Mouse (Mus musculus) lung, adult 2 months (tissue): ENCODE data around the gene Itprid1.

Experiments used
- CTCF ChIP-seq: fragments of 200-500 bp; IDR thresholded peaks from 2 replicates; pipeline ENCODE4 v1.5.1; 2011; ENCODE audit warnings: mild to moderate bottlenecking, low read length, control low read depth; ENCODE audit not compliant: insufficient read depth
- POLR2A ChIP-seq: fragments of 200-500 bp; IDR thresholded peaks from 2 replicates; pipeline ENCODE4 v1.6.1; 2011; ENCODE audit warnings: low read depth, mild to moderate bottlenecking, control low read depth, low read length, borderline replicate concordance; ENCODE audit errors: extremely low read depth

- no peak for TF ChIP-seq CTCF
- no peak for TF ChIP-seq POLR2A
These were observed 84.4 kb downstream of the Itprid1 start for GRCm38 (mm10) chr6:55920866-55921630.
